Mouse (Mus musculus) heart, embryonic 12.5 days (tissue): ENCODE results near the gene Lamtor1. TPM values are rescaled to one million over a fixed set of nuclear protein-coding genes. Genes with fewer than 3 reads are reported as not detected.

Experiments used
- ATAC-seq: fragments of 200-750 bp; cut with Nextera tagmentation; 2 replicates; pipeline ENCODE4 v1.8.0; 2017; ENCODE audit warnings: moderate TSS enrichment, moderate library complexity; ENCODE audit not compliant: insufficient number of reproducible peaks, low FRiP score
- H3K27ac ChIP-seq: fragments of 300-500 bp; sonication (generic); 2 replicates; pipeline ENCODE4 v1.5.1; 2016; ENCODE audit warnings: mild to moderate bottlenecking, moderate library complexity; ENCODE audit not compliant: poor library complexity, severe bottlenecking
- H3K27me3 ChIP-seq: fragments of 300-500 bp; sonication (generic); replicated peaks from 2 replicates; pipeline ENCODE4 v1.6.1; 2016; ENCODE audit warnings: mild to moderate bottlenecking, moderate library complexity
- H3K36me3 ChIP-seq: fragments of 300-500 bp; sonication (generic); 2 replicates; pipeline ENCODE4 v1.6.1; 2016; ENCODE audit warnings: mild to moderate bottlenecking, moderate library complexity
- H3K4me1 ChIP-seq: fragments of 300-500 bp; sonication (generic); replicated peaks from 2 replicates; pipeline ENCODE4 v1.6.1; 2016; ENCODE audit warnings: mild to moderate bottlenecking
- H3K4me2 ChIP-seq: fragments of 300-500 bp; sonication (generic); 2 replicates; pipeline ENCODE4 v1.6.1; 2016; ENCODE audit warnings: mild to moderate bottlenecking, moderate library complexity
- H3K4me3 ChIP-seq: fragments of 300-500 bp; sonication (generic); 2 replicates; pipeline ENCODE4 v1.5.1; 2016; ENCODE audit warnings: mild to moderate bottlenecking
- H3K9ac ChIP-seq: fragments of 300-500 bp; sonication (generic); 2 replicates; pipeline ENCODE4 v1.6.1; 2016; ENCODE audit warnings: mild to moderate bottlenecking, moderate library complexity
- H3K9me3 ChIP-seq: fragments of 300-500 bp; sonication (generic); replicated peaks from 2 replicates; pipeline ENCODE4 v1.6.1; 2016; ENCODE audit warnings: mild to moderate bottlenecking, moderate library complexity
- WGBS: fragments of 180-500 bp; shearing (Covaris S2); methylation state at CpG from one replicate; pipeline ENCODE4 v1.1.7; 2016; 5-methylcytosine and 5-hydroxymethylcytosine counted together
- polyA plus RNA-seq: library from polyadenylated mRNA; unstranded; fragments of >200 nt; fragmentation: Nextera tagmentation; extraction: Ambion mirVana; gene quantifications from 2 replicates; pipeline ENCODE4 v1.2.1, GENCODE M21; 2016

Gene Lamtor1
- polyA plus RNA-seq, 1 experiment from 2014 or later = 128 TPM

- no peak overlapping the region for H3K9ac ChIP-seq
- H3K27me3 ChIP-seq = no peaks in the 10 kb centered on the region
- no peaks in the 10 kb centered on the region for H3K36me3 ChIP-seq
- H3K4me3 ChIP-seq = no peak overlapping the region
- no peaks in the 10 kb centered on the region for H3K9me3 ChIP-seq
- peak; percentile 70 for ATAC-seq
- H3K4me1 ChIP-seq = peaks cover 31% of the 10 kb centered on the region
- no peak overlapping the region for H3K4me2 ChIP-seq
- WGBS = 36% methylated on average over 3 of the region's 3 CpGs
- peak overlapping the region; percentile 32 for H3K27ac ChIP-seq
Observed at GRCm38 (mm10) chr7:101871296-101871695, 34.4 kb upstream of the Lamtor1 start.

DNA sequence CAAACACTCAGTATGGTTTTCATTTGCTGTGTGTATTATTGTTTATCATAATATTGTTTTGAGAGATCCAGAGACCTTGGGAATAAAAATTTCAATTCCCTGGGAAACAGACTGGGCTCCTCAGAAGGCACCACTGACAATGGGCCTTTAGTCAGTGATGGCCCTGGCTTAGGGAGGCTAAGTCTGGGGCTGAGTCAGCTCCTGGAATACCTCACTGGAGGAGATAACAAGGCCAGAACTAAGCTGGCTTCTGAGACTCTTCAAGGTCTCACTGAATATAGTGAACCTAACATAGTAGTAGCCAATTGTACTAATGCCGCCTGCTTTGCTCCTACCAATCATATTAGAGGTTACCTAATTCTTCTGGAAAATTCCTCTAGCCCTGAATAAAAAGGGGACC lies 29.7 kb upstream of the Lamtor1 start:
- H3K4me1 ChIP-seq = peaks cover 13% of the 10 kb centered on the region
- no peak for ATAC-seq
- no peak overlapping the region for H3K4me2 ChIP-seq
- H3K9ac ChIP-seq = no peak overlapping the region
- no peak overlapping the region for H3K4me3 ChIP-seq
- no peaks in the 10 kb centered on the region for H3K27me3 ChIP-seq
- H3K27ac ChIP-seq = no peak overlapping the region
- WGBS = 90% methylated on average over 1 of the region's 1 CpGs
- no peaks in the 10 kb centered on the region for H3K9me3 ChIP-seq
- no peaks in the 10 kb centered on the region for H3K36me3 ChIP-seq

DNA sequence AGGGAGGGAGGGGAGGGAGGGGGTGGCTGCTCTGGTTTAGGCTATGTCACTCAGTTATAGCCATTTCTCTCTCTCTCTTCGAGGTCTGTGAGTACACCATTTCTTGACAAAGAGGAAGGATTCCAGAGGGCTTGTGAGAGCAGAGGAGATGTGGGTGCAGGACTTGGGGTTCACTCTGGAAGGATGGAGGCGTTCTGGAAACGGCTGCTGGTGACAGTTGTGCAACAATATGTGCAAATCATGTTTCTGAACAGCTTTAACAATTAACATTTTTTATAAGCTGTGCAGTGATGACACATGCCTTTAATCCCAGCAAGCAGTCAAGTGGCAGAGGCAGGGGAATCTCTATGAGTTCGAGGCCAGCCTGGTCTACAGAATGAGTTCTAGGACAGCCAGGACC lies 24.8 kb upstream of the Lamtor1 start:
- Histone ChIP-seq H3K4me3 (no peak overlapping the region), H3K27ac (no peak overlapping the region), H3K9me3 (no peaks in the 10 kb centered on the region), H3K4me2 (no peak overlapping the region), H3K27me3 (no peaks in the 10 kb centered on the region), H3K36me3 (no peaks in the 10 kb centered on the region), H3K9ac (no peak overlapping the region), H3K4me1 (no peaks in the 10 kb centered on the region)
- no peak for ATAC-seq
- WGBS = 73% methylated on average over 4 of the region's 4 CpGs

DNA sequence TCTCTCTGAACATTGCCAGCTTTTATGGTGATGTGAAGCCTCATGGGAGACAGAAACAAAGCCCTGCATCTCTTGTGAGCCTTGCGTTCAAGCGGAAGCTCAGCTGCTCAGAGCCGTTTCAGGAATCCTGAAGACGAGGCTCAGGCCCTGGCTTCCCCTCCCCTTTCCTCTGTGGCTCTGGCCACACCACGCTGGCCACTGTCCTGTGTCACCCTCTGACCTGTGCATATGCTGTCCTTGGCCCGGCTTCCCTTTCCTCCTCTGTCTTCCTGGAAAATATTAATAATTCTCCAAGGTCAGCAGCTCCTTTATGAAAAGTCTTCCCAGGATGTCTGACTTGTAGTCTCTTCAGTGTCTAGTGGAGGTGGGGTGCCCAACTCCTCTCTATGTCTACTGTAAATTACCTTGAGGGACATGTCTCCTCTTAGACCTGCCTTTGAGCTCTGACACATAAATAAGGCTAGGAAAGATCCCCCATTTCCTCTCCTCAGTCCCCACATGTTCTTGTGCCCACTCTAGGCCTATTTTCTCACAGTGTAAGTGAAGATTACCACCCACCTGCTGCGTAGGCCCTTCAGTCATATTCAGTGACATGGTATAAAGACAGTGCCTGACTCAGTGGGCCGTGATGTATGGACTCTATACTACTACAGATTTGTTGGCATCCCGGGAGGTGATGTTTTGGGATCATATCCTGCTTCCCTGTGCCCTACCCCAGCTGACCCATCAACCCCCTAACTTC lies 23.1 kb upstream of the Lamtor1 start:
- no peaks in the 10 kb centered on the region for H3K27me3 ChIP-seq
- H3K4me3 ChIP-seq = no peak overlapping the region
- H3K9ac ChIP-seq = no peak overlapping the region
- no peaks in the 10 kb centered on the region for H3K36me3 ChIP-seq
- no peak overlapping the region for H3K27ac ChIP-seq
- H3K4me1 ChIP-seq = no peaks in the 10 kb centered on the region
- no peak for ATAC-seq
- H3K4me2 ChIP-seq = no peak overlapping the region
- H3K9me3 ChIP-seq = no peaks in the 10 kb centered on the region
- WGBS = 70% methylated on average over 9 of the region's 9 CpGs

- H3K4me3 ChIP-seq = no peak overlapping the region
- peaks cover 1% of the 10 kb centered on the region; the same call in 1 of the 2 replicates for H3K27me3 ChIP-seq
- H3K9ac ChIP-seq = no peak overlapping the region
- no peaks in the 10 kb centered on the region for H3K4me1 ChIP-seq
- H3K4me2 ChIP-seq = no peak overlapping the region
- H3K9me3 ChIP-seq = no peaks in the 10 kb centered on the region
- H3K36me3 ChIP-seq = no peaks in the 10 kb centered on the region
- ATAC-seq = no peak
- WGBS = 92% methylated on average over 4 of the region's 4 CpGs
- H3K27ac ChIP-seq = no peak overlapping the region
Observed at GRCm38 (mm10) chr7:101884160-101884559, 21.5 kb upstream of the Lamtor1 start.

DNA sequence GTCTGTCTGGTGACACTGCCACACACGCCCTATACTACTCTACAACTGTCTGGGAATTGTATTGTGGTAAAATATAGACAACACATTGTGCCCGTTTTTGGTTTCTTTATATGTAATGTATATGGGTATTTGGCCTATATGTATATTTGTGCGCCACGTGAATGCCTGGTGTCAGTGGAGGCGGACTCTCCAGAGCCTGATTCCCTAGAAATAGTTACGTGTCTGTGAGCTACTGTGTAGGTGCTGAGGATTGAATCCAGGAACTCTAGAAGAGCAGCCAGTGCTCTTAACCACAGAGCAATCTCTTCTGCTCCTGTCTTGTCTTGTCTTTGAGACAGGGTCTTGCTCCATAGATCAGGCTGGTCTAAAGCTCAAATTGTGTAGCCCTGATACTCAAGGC lies 19.4 kb upstream of the Lamtor1 start:
- Histone ChIP-seq H3K4me2 (no peak overlapping the region), H3K9ac (no peak overlapping the region), H3K4me3 (no peak overlapping the region), H3K4me1 (no peaks in the 10 kb centered on the region), H3K27ac (no peak overlapping the region), H3K36me3 (no peaks in the 10 kb centered on the region), H3K27me3 (peaks cover 5% of the 10 kb centered on the region; the same call in 1 of the 2 replicates), H3K9me3 (no peaks in the 10 kb centered on the region)
- ATAC-seq = no peak
- WGBS = 69% methylated on average over 6 of the region's 6 CpGs

- 71% methylated on average over 4 of the region's 4 CpGs for WGBS
- H3K9me3 ChIP-seq = no peaks in the 10 kb centered on the region
Observed at GRCm38 (mm10) chr7:101888460-101888859, 17.2 kb upstream of the Lamtor1 start.

DNA sequence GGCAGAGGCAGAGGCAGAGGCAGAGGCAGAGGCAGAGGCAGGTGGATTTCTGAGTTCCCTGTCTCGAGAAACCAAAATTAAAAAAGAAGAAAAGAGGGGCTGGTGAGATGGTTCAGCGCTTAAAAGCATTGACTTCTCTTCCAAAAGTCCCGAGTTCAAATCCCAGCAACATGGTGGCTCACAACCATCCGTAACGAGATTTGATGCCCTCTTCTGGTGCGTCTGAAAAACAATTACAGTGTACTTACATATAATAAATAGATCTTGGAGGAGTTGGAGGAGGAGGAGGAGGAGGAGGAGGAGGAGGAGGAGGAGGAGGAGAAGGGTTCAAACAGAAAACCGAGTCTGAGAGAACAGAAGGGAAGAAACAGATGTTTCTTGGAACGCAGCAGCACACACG lies 10.0 kb upstream of the Lamtor1 start:
- no peak for ATAC-seq
- 40% methylated on average over 9 of the region's 9 CpGs for WGBS
- Histone ChIP-seq H3K4me2 (peak overlapping the region; percentile 58), H3K9me3 (no peaks in the 10 kb centered on the region), H3K4me3 (peak overlapping the region; percentile 60), H3K9ac (peak overlapping the region; percentile 61), H3K27me3 (no peaks in the 10 kb centered on the region), H3K4me1 (peaks cover 5% of the 10 kb centered on the region), H3K27ac (peak overlapping the region; percentile 26; the same call in 1 of the 2 replicates), H3K36me3 (peaks cover 15% of the 10 kb centered on the region)

More at GRCm38 (mm10) chr7:101888460-101888859, 17.2 kb upstream of the Lamtor1 start:
- no peak for ATAC-seq
- Histone ChIP-seq H3K4me2 (no peak overlapping the region), H3K4me1 (no peaks in the 10 kb centered on the region), H3K9ac (no peak overlapping the region), H3K4me3 (no peak overlapping the region), H3K36me3 (no peaks in the 10 kb centered on the region), H3K27ac (no peak overlapping the region), H3K27me3 (peaks cover 5% of the 10 kb centered on the region; the same call in 1 of the 2 replicates)

DNA sequence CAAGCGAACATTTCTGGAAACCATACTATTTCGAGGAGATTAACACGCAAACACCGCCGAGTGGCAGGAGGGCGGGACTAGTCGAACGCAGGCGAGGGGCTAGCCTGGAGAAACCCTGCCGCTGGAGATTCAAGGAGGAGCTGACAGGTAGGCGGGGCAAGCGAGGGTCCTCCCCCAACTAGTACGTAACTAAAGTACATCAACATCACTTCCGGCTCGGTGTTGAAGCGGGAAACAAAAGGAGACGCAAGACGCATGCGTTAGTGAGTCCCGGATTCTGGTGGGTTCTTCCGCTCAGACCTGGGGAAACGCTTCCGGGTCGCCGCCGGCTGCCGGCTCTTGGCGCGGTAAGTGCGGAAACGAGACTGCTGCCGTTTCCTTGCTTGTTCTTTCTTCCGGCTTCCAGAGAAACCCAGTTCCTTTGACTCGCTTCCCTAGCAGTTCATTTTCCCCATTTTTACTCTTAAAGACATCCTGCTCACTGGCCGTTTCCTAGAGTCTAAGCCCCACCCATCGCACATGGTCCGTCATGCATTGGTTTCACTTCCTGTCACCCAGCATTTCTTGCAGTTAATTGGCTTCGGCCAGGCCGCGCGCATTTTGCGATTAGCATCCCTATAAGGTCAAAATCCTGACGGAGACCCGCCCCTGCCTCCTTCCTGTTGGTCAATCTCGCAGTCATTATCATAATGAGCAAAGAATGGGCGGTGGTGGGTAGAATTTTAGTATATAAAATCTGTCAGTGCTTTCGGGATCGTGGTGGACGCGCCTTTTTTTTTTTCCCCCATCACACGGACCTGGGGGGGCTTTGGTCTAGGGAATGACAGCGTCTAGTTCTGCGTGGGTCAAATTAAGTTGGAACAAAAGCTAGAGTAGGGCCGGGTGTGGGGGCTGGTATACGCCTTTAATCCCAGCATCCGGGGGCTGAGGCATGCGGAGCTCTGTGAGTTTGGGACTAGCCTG lies 9.3 kb upstream of the Lamtor1 start:
- no peaks in the 10 kb centered on the region for H3K27me3 ChIP-seq
- peaks cover 21% of the 10 kb centered on the region for H3K36me3 ChIP-seq
- ATAC-seq = peak; percentile 98
- under 1% methylated on average over 57 of the region's 57 CpGs for WGBS
- H3K9ac ChIP-seq = peak overlapping the region; percentile 61
- peak overlapping the region; percentile 67 for H3K4me2 ChIP-seq
- H3K4me3 ChIP-seq = peak overlapping the region; percentile 60
- H3K27ac ChIP-seq = peak overlapping the region; percentile 83
- H3K9me3 ChIP-seq = no peaks in the 10 kb centered on the region
- H3K4me1 ChIP-seq = peaks cover 5% of the 10 kb centered on the region

DNA sequence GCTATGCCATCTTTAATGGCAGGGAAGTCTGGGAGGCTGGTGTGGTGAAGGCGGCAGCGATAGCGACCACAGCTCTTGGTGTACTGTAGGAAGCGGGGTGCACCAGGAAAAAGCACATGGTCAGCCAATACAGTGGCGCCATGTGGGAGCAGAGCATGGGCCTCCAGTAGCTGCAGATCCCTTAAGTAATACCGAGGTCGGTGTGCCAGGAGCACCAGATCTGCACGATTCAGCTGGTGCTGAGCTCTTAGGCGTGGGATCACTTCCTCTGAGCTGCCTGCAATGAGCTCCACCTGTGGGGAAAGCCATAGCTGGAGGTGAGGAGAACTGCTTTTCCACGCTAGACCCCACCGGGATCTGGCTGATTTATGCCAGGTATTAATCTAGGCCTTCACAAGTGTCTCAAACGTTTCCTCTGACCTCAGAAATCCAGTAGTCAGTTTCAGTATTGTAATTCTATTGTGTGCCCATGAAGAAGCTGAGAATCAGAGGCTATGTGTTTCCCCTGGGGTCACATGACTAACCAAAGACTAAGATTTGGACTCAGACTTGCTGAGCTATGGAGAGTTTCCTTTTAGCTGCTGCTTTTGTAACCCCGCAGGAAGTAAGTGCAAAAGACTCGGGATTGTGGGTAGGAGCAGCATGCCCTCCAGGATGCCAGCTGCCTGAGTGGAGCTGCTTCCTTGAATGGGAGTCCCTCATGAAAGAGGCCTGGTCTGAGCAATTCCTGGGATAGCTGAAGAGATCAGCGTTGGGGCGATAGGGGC lies 5.2 kb upstream of the Lamtor1 start:
- no peak overlapping the region for H3K4me2 ChIP-seq
- H3K27ac ChIP-seq = no peak overlapping the region
- H3K27me3 ChIP-seq = no peaks in the 10 kb centered on the region
- no peak overlapping the region for H3K4me3 ChIP-seq
- peaks cover 32% of the 10 kb centered on the region for H3K36me3 ChIP-seq
- peaks cover 5% of the 10 kb centered on the region for H3K4me1 ChIP-seq
- H3K9me3 ChIP-seq = no peaks in the 10 kb centered on the region
- H3K9ac ChIP-seq = 0 out of 2 replicates have a peak overlapping the region, but pooled peaks have one; percentile 2
- 91% methylated on average over 16 of the region's 16 CpGs for whole genome bisulfite sequencing
- ATAC-seq = no peak
